Mouse (Mus musculus) C2C12 (cell line): ENCODE measurements around the gene Tarbp2. TPM values are rescaled to one million over a fixed set of nuclear protein-coding genes. Genes with fewer than 3 reads are reported as not detected.

ENCODE experiments used
- H3K27me3 ChIP-seq: one replicate; pipeline ENCODE4 v1.6.1; 2011; ENCODE audit not compliant: control insufficient read depth, insufficient read depth, insufficient read length
- H3K36me3 ChIP-seq: one replicate; pipeline ENCODE4 v1.6.1; 2011; ENCODE audit not compliant: control insufficient read depth, insufficient read depth
- H3K4me3 ChIP-seq: one replicate; pipeline ENCODE4 v1.5.1; 2011; ENCODE audit warnings: mild to moderate bottlenecking, control low read depth; ENCODE audit not compliant: poor library complexity, insufficient read depth, severe bottlenecking
- H3K79me2 ChIP-seq: one replicate; pipeline ENCODE4 v1.6.1; 2011; ENCODE audit not compliant: control insufficient read depth, insufficient read depth
- H3K79me3 ChIP-seq: one replicate; pipeline ENCODE4 v1.6.1; 2011; ENCODE audit warnings: low read depth, control low read depth
- H3ac ChIP-seq: one replicate; pipeline ENCODE3; 2011; ENCODE audit warnings: low read depth; ENCODE audit not compliant: control insufficient read depth, insufficient read length
- CEBPB ChIP-seq: IDR thresholded peaks from one replicate; pipeline ENCODE4 v1.6.1; 2011; ENCODE audit warnings: low read depth, mild to moderate bottlenecking, control low read depth, moderate library complexity
- CTCF ChIP-seq: IDR thresholded peaks from one replicate; pipeline ENCODE4 v1.5.1; 2011; ENCODE audit not compliant: control insufficient read depth, insufficient read depth, insufficient read length
- FOSL1 ChIP-seq: IDR thresholded peaks from one replicate; pipeline ENCODE4 v1.8.0; 2011; ENCODE audit warnings: mild to moderate bottlenecking, low read length; ENCODE audit not compliant: poor library complexity, insufficient read depth, severe bottlenecking
- MAX ChIP-seq: IDR thresholded peaks from one replicate; pipeline ENCODE4 v1.6.1; 2011; ENCODE audit warnings: mild to moderate bottlenecking, control low read depth
- MYOD1 ChIP-seq: IDR thresholded peaks from one replicate; pipeline ENCODE4 v1.6.1; 2011; ENCODE audit warnings: low read depth; ENCODE audit not compliant: control insufficient read depth, insufficient read length
- MYOG ChIP-seq: IDR thresholded peaks from one replicate; pipeline ENCODE4 v1.6.1; 2011; ENCODE audit not compliant: control insufficient read depth, insufficient read length; ENCODE audit errors: extremely low read depth
- USF1 ChIP-seq: IDR thresholded peaks from one replicate; pipeline ENCODE4 v1.6.1; 2011; ENCODE audit warnings: low read depth, mild to moderate bottlenecking, control low read depth, moderate library complexity
- polyA plus RNA-seq: library from polyadenylated mRNA; unstranded; fragments of >200 nt; fragmentation: generic; extraction: Trizol; gene quantifications from one replicate; pipeline ENCODE4 v1.2.1, GENCODE M21; 2012; ENCODE audit warnings: missing spikeins

Tarbp2 gene
- polyA plus RNA-seq, 1 experiment = 127 TPM

DNA sequence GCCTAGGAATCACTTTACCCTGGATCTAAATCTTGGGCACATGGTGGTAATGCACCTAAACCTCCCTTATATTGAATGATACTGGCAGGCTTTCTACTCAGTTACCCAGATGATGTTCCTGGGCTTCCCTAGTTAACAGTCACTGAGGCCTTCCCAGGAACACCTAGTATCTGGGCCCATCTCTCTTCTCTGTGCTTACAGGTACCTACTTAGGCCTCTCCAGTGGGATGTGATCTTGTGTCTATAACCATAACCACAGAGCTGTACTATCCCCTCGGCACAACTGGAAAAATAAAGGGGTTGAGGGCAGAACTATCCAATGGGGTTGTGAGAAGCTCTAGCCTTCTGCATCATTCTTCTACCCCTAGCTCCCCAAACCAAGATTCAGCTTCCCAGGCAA, 11.1 kb upstream of the Tarbp2 start:
- Histone ChIP-seq H3K27me3 (no peaks in the 10 kb centered on the region), H3ac (no peak overlapping the region), H3K36me3 (peaks cover 44% of the 10 kb centered on the region), H3K79me3 (no peaks in the 10 kb centered on the region), H3K4me3 (no peak overlapping the region), H3K79me2 (peaks cover 11% of the 10 kb centered on the region)
- TF ChIP-seq MYOD1 (no peak), USF1 (no peak), CEBPB (no peak), CTCF (no peak), MAX (no peak), MYOG (no peak), FOSL1 (no peak)

DNA sequence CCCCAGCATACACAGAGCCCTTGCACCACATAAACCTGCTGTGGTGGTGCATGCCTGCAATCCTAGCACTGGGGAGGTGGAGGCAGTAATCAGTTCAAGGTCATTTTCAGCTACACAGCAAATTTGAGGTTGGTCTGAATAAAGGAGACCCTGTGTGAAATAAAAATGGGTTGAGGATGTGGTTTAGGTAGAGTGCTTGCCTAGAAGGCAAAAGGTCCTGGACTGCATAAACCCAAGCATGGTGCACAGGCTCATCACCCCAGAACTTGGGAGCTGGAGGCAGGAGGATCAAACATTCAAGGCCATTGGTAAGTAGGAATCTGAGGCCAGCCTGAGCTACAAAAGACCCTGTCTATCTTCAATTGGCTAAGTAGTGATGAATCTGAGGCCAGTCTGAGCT, 10.4 kb upstream of the Tarbp2 start:
- no peaks in the 10 kb centered on the region for H3K27me3 ChIP-seq
- H3ac ChIP-seq = no peak overlapping the region
- no peak for TF ChIP-seq USF1
- TF ChIP-seq MYOD1 = no peak
- no peak for TF ChIP-seq MAX
- no peak for TF ChIP-seq FOSL1
- TF ChIP-seq CEBPB = no peak
- no peak for TF ChIP-seq MYOG
- TF ChIP-seq CTCF = no peak
- H3K4me3 ChIP-seq = no peak overlapping the region
- peaks cover 16% of the 10 kb centered on the region for H3K79me2 ChIP-seq
- no peaks in the 10 kb centered on the region for H3K79me3 ChIP-seq
- peaks cover 37% of the 10 kb centered on the region for H3K36me3 ChIP-seq

DNA sequence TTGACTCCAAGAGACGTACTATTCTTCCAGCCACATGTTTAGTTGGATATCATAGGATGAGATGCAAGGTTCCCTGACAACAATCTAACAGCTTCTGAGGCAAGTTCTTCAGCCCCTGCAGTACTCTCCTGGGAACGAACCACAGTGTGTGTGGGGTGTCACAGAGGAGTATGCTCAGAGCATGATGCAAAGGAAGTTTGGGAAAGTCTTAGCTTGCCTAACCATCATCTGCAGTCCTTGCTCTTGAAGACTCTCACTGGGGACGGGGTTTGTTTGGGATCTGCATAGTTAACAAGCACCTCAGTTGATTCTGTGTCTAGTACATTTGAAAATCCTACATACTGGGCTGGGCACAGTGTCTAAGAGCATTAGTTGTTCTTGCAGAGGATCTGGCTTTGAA, 9.7 kb upstream of the Tarbp2 start:
- Histone ChIP-seq H3K36me3 (peaks cover 29% of the 10 kb centered on the region), H3K79me2 (peaks cover 23% of the 10 kb centered on the region), H3ac (no peak overlapping the region), H3K79me3 (no peaks in the 10 kb centered on the region), H3K4me3 (no peak overlapping the region), H3K27me3 (no peaks in the 10 kb centered on the region)
- no peak for TF ChIP-seq MYOG
- no peak for TF ChIP-seq MYOD1
- no peak for TF ChIP-seq CTCF
- no peak for TF ChIP-seq CEBPB
- no peak for TF ChIP-seq FOSL1
- TF ChIP-seq MAX = no peak
- TF ChIP-seq USF1 = no peak

DNA sequence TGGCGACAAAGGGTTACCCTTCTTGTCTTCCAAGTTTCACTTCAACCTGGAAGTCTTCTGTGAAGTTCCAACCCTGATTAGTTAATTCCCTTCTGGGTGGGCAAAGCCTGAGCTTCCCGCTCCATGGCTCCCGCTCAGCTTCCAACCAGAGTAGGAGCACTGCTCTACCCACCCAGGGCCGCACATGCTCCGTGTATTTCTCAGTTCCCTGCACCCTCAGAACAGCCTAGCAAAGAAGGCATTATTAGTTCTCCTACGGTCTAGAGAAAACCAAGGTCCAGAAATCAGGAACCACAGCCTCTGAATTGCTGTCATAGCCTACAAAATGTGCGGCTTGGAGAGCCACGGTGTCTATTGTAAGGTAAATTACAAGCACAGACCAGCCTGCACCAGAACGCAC, 7.9 kb upstream of the Tarbp2 start:
- peaks cover 12% of the 10 kb centered on the region for H3K36me3 ChIP-seq
- H3K27me3 ChIP-seq = no peaks in the 10 kb centered on the region
- H3K4me3 ChIP-seq = no peak overlapping the region
- TF ChIP-seq MYOG (no peak), MAX (no peak), CEBPB (no peak), USF1 (no peak), MYOD1 (no peak), CTCF (no peak), FOSL1 (no peak)
- H3K79me2 ChIP-seq = peaks cover 33% of the 10 kb centered on the region
- H3K79me3 ChIP-seq = peaks cover 4% of the 10 kb centered on the region
- H3ac ChIP-seq = no peak overlapping the region

DNA sequence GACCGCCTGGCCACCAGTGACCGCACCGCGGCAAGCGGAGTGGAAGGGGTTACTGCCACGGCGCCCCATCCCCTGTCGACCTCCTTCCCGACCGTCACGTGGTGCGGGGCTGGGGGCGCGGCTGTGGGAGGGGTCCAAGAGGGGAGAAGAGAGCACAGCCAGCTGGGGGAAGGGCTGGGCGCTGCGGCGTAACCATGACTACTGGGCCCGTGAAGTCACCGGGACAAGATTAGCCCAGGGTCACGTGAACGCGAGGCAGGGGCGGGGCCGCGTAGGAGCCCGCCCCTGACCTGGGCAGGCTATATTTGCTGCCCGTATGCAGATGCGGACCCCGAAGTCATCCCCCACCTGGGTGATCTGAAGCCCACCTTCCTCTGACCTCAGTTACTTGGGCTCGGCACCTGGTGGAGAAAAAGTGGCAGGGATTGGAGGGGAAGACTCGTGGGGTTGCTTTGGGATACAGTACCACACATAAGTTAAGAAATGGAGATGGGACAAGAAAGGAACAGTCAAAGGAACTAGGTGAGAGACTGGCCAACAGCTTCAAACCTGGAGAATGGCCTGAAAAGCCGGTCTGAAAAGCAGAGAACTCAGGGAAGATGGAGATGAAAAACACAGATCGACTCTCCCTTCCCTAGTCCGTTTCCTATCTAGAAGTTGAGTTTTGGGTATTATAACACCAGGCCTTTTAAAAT, 7.3 kb upstream of the Tarbp2 start:
- TF ChIP-seq USF1 (peak; percentile 81), MYOG (no peak)
- Histone ChIP-seq H3K79me3 (peaks cover 10% of the 10 kb centered on the region), H3K27me3 (no peaks in the 10 kb centered on the region), H3K36me3 (peaks cover 10% of the 10 kb centered on the region), H3ac (peak overlapping the region; percentile 21), H3K79me2 (peaks cover 40% of the 10 kb centered on the region), H3K4me3 (no peak overlapping the region)

DNA sequence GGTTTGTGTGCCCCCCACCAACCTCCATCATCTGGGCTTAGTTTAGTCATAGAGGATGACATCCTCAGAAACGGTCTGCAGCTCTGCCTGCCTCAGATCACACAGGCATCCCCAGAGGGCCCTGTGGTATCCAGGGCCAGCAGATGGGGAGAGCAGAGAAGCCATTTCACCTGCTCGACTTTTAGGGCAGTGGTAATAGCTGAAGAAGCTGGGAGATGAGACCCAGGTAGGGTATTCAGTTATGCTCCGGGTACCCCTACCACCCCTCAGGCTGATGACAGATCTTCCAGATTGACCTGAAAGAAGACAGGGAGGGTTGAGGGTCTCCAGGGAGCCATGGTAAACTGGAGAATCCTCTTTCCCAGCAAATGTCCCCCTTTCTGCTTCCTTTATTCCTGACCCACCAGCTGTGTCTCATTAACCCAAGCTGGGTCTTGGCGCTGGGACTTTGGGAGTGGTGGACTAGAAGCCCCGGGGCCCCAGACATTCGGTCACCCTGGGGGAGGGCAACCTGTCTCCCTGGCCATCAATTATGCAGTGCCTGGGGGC, 6.6 kb upstream of the Tarbp2 start:
- Histone ChIP-seq H3ac (no peak overlapping the region), H3K79me3 (peaks cover 14% of the 10 kb centered on the region), H3K79me2 (peaks cover 46% of the 10 kb centered on the region), H3K36me3 (peaks cover 5% of the 10 kb centered on the region), H3K27me3 (no peaks in the 10 kb centered on the region), H3K4me3 (no peak overlapping the region)
- TF ChIP-seq CTCF (no peak), USF1 (no peak), MYOG (no peak), CEBPB (no peak), MYOD1 (no peak), FOSL1 (no peak), MAX (no peak)
